Mouse (Mus musculus): ENCODE measurements around the gene Arhgef40. TPM values are rescaled to one million over a fixed set of nuclear protein-coding genes. Genes with fewer than 3 reads are reported as not detected.
"Not testable (repeated sequence)": the region's sequence is repeated elsewhere in the genome, so short reads cannot be mapped to it uniquely, and the experiment has no call there.

Arhgef40 gene
- polyA plus RNA-seq, 1 experiment from 2014 or later: 1.3 TPM

GRCm38 (mm10) chr14:52044901-52045678, 60.6 kb downstream of the Arhgef40 start:
- Histone ChIP-seq H3K27ac (no peak overlapping the region), H3K4me3 (ENCODE audit: inconsistent target) (no peak overlapping the region), H3K79me2 (ENCODE audit: inconsistent target) (no peaks in the 10 kb centered on the region), H3K36me3 (ENCODE audit: inconsistent target) (no peaks in the 10 kb centered on the region)
- WGBS (ENCODE audit: missing documents): 9% methylated on average over 8 of the region's 8 CpGs

GRCm38 (mm10) chr14:52045966-52046565, 61.5 kb downstream of the Arhgef40 start:
- no peak overlapping the region for H3K27ac ChIP-seq
- no peaks in the 10 kb centered on the region for H3K36me3 ChIP-seq (ENCODE audit: inconsistent target)
- H3K79me2 ChIP-seq (ENCODE audit: inconsistent target): no peaks in the 10 kb centered on the region
- WGBS (ENCODE audit: missing documents): 96% methylated on average over 9 of the region's 9 CpGs
- H3K4me3 ChIP-seq (ENCODE audit: inconsistent target): no peak overlapping the region

- H3K27ac ChIP-seq; H3K4me3 ChIP-seq (ENCODE audit: inconsistent target); H3K36me3 ChIP-seq (ENCODE audit: inconsistent target); H3K79me2 ChIP-seq (ENCODE audit: inconsistent target): not testable (repeated sequence)
- 83% methylated on average over 3 of the region's 3 CpGs for WGBS (ENCODE audit: missing documents)
Measured at GRCm38 (mm10) chr14:52052720-52053119, 68.2 kb downstream of the Arhgef40 start.

Other genes starting within 250 kb of the Arhgef40 start
- not detected in 3 replicates for gene Ang4, start 211.1 kb upstream of the Arhgef40 start, polyA plus RNA-seq (2018)
- not detected in 3 replicates for gene AY358078, start 184.7 kb upstream of the Arhgef40 start, polyA plus RNA-seq (2018)
- 0.75 TPM in 1 of 3 replicates, not detected in the others for gene Ear6, start 131.0 kb upstream of the Arhgef40 start, polyA plus RNA-seq (2018)
- gene Mettl17, start 99.9 kb upstream of the Arhgef40 start, polyA plus RNA-seq (2018): 5.5 to 12.4 TPM (median 8.5 TPM) in 3 replicates
- gene Slc39a2, start 91.8 kb upstream of the Arhgef40 start, polyA plus RNA-seq (2018): 0.16 to 0.27 TPM in 2 of 3 replicates, not detected in the other
- 0.14 TPM in 1 of 3 replicates, not detected in the others for gene Ndrg2, start 70.6 kb upstream of the Arhgef40 start, polyA plus RNA-seq (2018)
- not detected in 3 replicates for gene Tppp2, start 66.3 kb upstream of the Arhgef40 start, polyA plus RNA-seq (2018)
- gene Rnase13, start 61.9 kb upstream of the Arhgef40 start, polyA plus RNA-seq (2018): not detected in 3 replicates
- gene Tmem253, start 30.9 kb downstream of the Arhgef40 start, polyA plus RNA-seq (2018): 0.16 to 0.21 TPM in 2 of 3 replicates, not detected in the other
- 7.2 to 19.5 TPM (median 12.3 TPM) in 3 replicates for gene Zfp219, start 36.0 kb downstream of the Arhgef40 start, polyA plus RNA-seq (2018)
- not detected in 3 replicates for gene Olfr221, start 57.7 kb downstream of the Arhgef40 start, polyA plus RNA-seq (2018)
- 156 to 310 TPM (median 188 TPM) in 3 replicates for gene Hnrnpc, start 119.3 kb downstream of the Arhgef40 start, polyA plus RNA-seq (2018)
- 1.3 to 4.3 TPM (median 2.3 TPM) in 3 replicates for gene Rpgrip1, start 126.0 kb downstream of the Arhgef40 start, polyA plus RNA-seq (2018)
- gene Supt16, start 212.7 kb downstream of the Arhgef40 start, polyA plus RNA-seq (2018): 37.9 to 74.0 TPM (median 56.6 TPM) in 3 replicates

Data from macrophage (primary cell).